In the genomic region with DNA sequence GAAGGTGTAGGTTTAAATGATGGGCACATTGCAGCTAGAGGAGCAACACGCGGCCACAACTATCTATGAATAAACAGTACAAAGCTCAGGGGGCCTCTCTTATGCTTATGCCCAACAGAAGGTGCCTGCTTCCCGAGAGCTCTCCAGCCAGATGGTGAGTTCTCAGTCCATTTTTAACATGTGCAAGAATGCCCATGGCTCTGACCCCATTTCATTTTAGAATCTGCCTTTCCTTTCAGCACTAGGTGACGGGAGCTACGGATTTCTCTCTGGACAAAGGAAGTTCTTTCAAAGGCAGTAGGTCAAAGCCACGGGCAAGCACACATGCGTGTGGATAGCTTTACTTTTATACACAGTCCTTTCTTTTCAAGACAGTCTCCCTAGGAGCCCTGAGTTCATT, we compare ENCODE assay signal across 16 mouse cellular contexts.
DNase-seq lines count a peak whose midpoint lies in the region; ATAC-seq and TF ChIP-seq lines count a peak whose summit lies in the region.
"Had no signal": no experiment of that assay in that cellular context is flagged by ENCODE, and none has a peak within 500 bp of the region (broad histone marks: within the 10 kb centered on the region; RNA-seq: fewer than 3 reads in every experiment).

No protein-coding gene starts in this region.

- TF ChIP-seq POLR2A in brain, embryonic 14.5 days (IDR thresholded peaks at IDR 0.05; ENCODE audit: borderline replicate concordance, extremely low read depth, insufficient read depth, insufficient read length, poor library complexity, severe bottlenecking), result no peak

- H3K9ac ChIP-seq in forebrain, postnatal 0 days, result no peak overlapping the region
- H3K9ac ChIP-seq in forebrain, embryonic 14.5 days (ENCODE audit: low read length), result no peak overlapping the region
- H3K9ac ChIP-seq in midbrain, embryonic 11.5 days (ENCODE audit: low read length), result no peak overlapping the region
- H3K9ac ChIP-seq: limb, embryonic 15.5 days; lung, embryonic 14.5 days had no signal

- no peak for DNase-seq in forebrain, postnatal 0 days
- no peak for DNase-seq in forebrain, embryonic 14.5 days (ENCODE audit: low spot score)
- no peak for DNase-seq in midbrain, embryonic 11.5 days (ENCODE audit: low spot score, missing footprints)
- DNase-seq in midbrain, embryonic 10.5 days (ENCODE audit: low spot score), result no peak
- DNase-seq in brain, embryonic 14.5 days (ENCODE audit: low read depth), result peak; percentile 28
- DNase-seq in cerebellum, postnatal 14 days, result peak; percentile 63 to 71
- no peak for DNase-seq in kidney, postnatal 14 days
- DNase-seq in adrenal gland, postnatal 36 days, result no peak
- DNase-seq: embryo, embryonic 11 days; kidney, adult 9 months; lung, embryonic 14.5 days; thymus, postnatal 4 days had no signal

- no peak for TF ChIP-seq CTCF in forebrain, postnatal 0 days (IDR thresholded peaks at IDR 0.05; ENCODE audit: low read depth)
- TF ChIP-seq CTCF in brain, embryonic 14.5 days (IDR thresholded peaks at IDR 0.05; ENCODE audit: borderline replicate concordance, extremely low read depth, insufficient read depth, insufficient read length), result no peak

- no peaks in the 10 kb centered on the region for H3K4me1 ChIP-seq in forebrain, postnatal 0 days (ENCODE audit: insufficient read depth)
- H3K4me1 ChIP-seq in forebrain, embryonic 14.5 days (ENCODE audit: control insufficient read depth, insufficient read depth, low read length), result peaks cover 2% of the 10 kb centered on the region; the same call in 1 of the 2 replicates
- H3K4me1 ChIP-seq in midbrain, embryonic 11.5 days (ENCODE audit: control insufficient read depth, insufficient read depth, low read length), result no peaks in the 10 kb centered on the region
- H3K4me1 ChIP-seq in midbrain, embryonic 10.5 days, result peaks cover 10% of the 10 kb centered on the region; the same call in 1 of the 2 replicates
- H3K4me1 ChIP-seq: limb, embryonic 15.5 days had no signal

- 43% methylated on average over 7 of the region's 7 CpGs for WGBS in forebrain, postnatal 0 days
- WGBS in forebrain, embryonic 14.5 days, result 58% methylated on average over 7 of the region's 7 CpGs
- WGBS in midbrain, embryonic 11.5 days, result 67% methylated on average over 7 of the region's 7 CpGs
- WGBS in midbrain, embryonic 10.5 days, result 71% methylated on average over 7 of the region's 7 CpGs

- no peaks in the 10 kb centered on the region for H3K36me3 ChIP-seq in forebrain, postnatal 0 days (ENCODE audit: insufficient read depth)
- H3K36me3 ChIP-seq in forebrain, embryonic 14.5 days (ENCODE audit: control insufficient read depth, insufficient read depth, low read length), result no peaks in the 10 kb centered on the region
- no peaks in the 10 kb centered on the region for H3K36me3 ChIP-seq in midbrain, embryonic 11.5 days (ENCODE audit: control insufficient read depth, insufficient read depth, low read length)
- no peaks in the 10 kb centered on the region for H3K36me3 ChIP-seq in midbrain, embryonic 10.5 days
- H3K36me3 ChIP-seq: limb, embryonic 15.5 days had no signal

- no peaks in the 10 kb centered on the region for H3K27me3 ChIP-seq in forebrain, postnatal 0 days (ENCODE audit: insufficient read depth, low read length)
- H3K27me3 ChIP-seq in forebrain, embryonic 14.5 days (replicated peaks; ENCODE audit: control insufficient read depth, insufficient read depth, low read length), result no peaks in the 10 kb centered on the region
- no peaks in the 10 kb centered on the region for H3K27me3 ChIP-seq in midbrain, embryonic 11.5 days (ENCODE audit: control insufficient read depth, insufficient read depth, low read length)
- no peaks in the 10 kb centered on the region for H3K27me3 ChIP-seq in midbrain, embryonic 10.5 days (ENCODE audit: low read depth, poor library complexity, severe bottlenecking)
- H3K27me3 ChIP-seq: limb, embryonic 15.5 days; Patski had no signal

- H3K27ac ChIP-seq in forebrain, postnatal 0 days (ENCODE audit: low read depth, low read length), result no peak overlapping the region
- H3K27ac ChIP-seq in forebrain, embryonic 14.5 days (ENCODE audit: low read depth, low read length), result no peak overlapping the region
- no peak overlapping the region for H3K27ac ChIP-seq in midbrain, embryonic 11.5 days (ENCODE audit: low read depth, low read length)
- H3K27ac ChIP-seq in midbrain, embryonic 10.5 days (replicated peaks), result no peak overlapping the region
- H3K27ac ChIP-seq: limb, embryonic 15.5 days; macrophage had no signal

- peak; percentile 38; the same call in 1 of the 2 replicates for ATAC-seq in forebrain, postnatal 0 days
- ATAC-seq in forebrain, embryonic 14.5 days, result no peak
- 0 out of 2 replicates have a peak, but pooled peaks have one; percentile 44 for ATAC-seq in midbrain, embryonic 11.5 days (ENCODE audit: low FRiP score)
- ATAC-seq: inflammation-experienced regulatory T-cells, adult 6 months; Patski had no signal

- no peak overlapping the region for H3K4me3 ChIP-seq in forebrain, postnatal 0 days (ENCODE audit: low read depth, low read length)
- no peak overlapping the region for H3K4me3 ChIP-seq in forebrain, embryonic 14.5 days (ENCODE audit: low read depth, low read length)
- H3K4me3 ChIP-seq in midbrain, embryonic 11.5 days (ENCODE audit: low read depth, low read length), result no peak overlapping the region
- no peak overlapping the region for H3K4me3 ChIP-seq in midbrain, embryonic 10.5 days
- H3K4me3 ChIP-seq: limb, embryonic 15.5 days had no signal

- H3K9me3 ChIP-seq in forebrain, postnatal 0 days (ENCODE audit: low read length), result no peaks in the 10 kb centered on the region
- H3K9me3 ChIP-seq in forebrain, embryonic 14.5 days (replicated peaks; ENCODE audit: control insufficient read depth, low read length), result no peaks in the 10 kb centered on the region
- H3K9me3 ChIP-seq in midbrain, embryonic 11.5 days (ENCODE audit: control insufficient read depth, low read length), result no peaks in the 10 kb centered on the region
- H3K9me3 ChIP-seq in midbrain, embryonic 10.5 days (replicated peaks), result no peaks in the 10 kb centered on the region
- H3K9me3 ChIP-seq: limb, embryonic 15.5 days had no signal

- no peak overlapping the region for H3K4me2 ChIP-seq in forebrain, postnatal 0 days (ENCODE audit: low read depth)
- no peak overlapping the region for H3K4me2 ChIP-seq in forebrain, embryonic 14.5 days (ENCODE audit: low read length)
- H3K4me2 ChIP-seq in midbrain, embryonic 11.5 days, result no peak overlapping the region
- H3K4me2 ChIP-seq: limb, embryonic 15.5 days; lung, embryonic 14.5 days had no signal

Comparison
In these comparisons a context has a peak if more than half of its experiments do, and no peak if none do; other contexts are left out.
1. DNase-seq: peak in brain, embryonic 14.5 days (single experiment) and cerebellum, postnatal 14 days (2 of 2); none in forebrain, postnatal 0 days (single experiment), forebrain, embryonic 14.5 days (single experiment), midbrain, embryonic 11.5 days (single experiment), midbrain, embryonic 10.5 days (single experiment), kidney, postnatal 14 days (single experiment) and adrenal gland, postnatal 36 days (0 of 2).